Mouse (Mus musculus) testis, postnatal 10 days (tissue): Measurements from ENCODE around the gene Uts2.
"Not testable (repeated sequence)": the region's sequence is repeated elsewhere in the genome, so short reads cannot be mapped to it uniquely, and the experiment has no call there.

Experiments
- DNase-seq: peaks from one replicate; pipeline ENCODE4 v3.0.0; 2021; ENCODE audit warnings: low spot score

Gene Uts2

DNA sequence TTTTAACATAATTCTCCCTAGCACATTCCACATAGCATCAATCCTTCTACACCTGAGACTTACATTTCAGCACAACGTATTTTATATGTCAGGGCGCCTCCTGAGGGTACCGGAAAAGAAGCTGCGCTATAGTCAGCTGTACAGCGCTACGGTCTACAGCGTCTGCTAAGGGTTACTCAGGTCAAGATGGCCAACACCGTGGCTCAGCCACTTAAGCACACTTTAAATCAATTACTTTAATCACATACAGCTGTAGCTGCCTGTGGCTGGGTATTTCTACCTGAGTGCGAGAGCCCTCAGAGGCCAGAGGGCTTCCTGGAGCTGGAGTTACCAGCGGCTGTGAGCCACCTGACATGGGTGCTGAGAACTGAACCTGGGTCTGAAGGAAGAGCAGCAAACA is 19.0 kb downstream of the Uts2 start:
- no peak for DNase-seq

DNA sequence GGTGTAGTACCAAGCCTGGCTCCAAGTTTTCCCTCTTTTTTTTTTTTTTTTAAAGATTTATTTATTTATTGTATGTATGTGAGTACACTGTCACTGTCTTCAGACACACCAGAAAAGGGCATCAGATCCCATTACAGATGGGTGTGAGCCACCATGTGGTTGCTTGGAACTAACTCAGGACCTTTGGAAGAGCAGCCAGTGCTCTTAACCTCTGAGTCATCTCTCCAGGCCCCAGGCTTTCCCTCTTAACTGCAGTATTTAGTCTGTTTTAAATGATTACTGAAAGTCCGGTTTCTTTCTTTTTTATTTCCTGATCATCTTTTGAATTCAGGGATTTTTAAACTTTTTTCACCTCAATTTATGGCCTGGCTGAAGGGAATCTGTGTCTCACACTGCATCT is 20.5 kb downstream of the Uts2 start:
- DNase-seq = not testable (repeated sequence)

DNA sequence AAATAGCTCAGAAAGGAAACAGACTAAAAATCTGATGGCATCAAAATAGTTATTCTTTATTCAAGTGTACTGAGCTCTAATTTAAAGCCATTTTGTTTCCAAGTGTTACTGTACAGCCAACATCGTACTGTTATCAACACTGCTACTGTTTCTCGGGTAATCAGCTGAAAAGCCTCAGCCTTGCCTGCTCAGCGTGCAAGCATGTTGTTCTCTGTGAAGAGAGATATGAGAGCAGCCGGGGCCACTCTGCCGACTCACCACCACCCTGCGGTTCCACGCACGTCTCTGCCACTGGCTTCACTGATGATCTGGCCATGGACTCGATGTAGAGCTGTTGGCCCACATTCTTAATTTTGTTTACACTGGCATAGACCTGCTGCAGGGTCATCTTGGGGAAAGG is 27.3 kb downstream of the Uts2 start:
- DNase-seq = no peak

DNA sequence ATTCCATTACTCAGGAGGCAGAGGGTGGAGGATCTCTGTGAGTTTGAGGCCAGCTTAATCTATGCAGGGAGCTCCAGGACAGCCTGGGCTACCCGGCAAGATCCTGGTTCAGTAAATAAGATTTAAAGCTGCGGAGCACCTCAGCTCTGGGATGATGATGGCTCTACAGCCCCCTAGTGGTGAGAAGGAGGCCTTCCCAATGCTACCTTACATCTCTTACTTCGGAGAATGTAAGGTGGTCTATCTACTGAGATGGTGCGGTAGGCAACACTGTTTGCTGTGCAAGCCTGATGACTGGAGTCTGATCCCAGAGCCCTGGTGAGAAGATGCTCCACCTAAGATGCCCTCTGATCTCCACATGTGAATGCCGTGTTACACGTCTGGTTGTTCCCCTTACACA is 30.1 kb downstream of the Uts2 start:
- no peak for DNase-seq

DNA sequence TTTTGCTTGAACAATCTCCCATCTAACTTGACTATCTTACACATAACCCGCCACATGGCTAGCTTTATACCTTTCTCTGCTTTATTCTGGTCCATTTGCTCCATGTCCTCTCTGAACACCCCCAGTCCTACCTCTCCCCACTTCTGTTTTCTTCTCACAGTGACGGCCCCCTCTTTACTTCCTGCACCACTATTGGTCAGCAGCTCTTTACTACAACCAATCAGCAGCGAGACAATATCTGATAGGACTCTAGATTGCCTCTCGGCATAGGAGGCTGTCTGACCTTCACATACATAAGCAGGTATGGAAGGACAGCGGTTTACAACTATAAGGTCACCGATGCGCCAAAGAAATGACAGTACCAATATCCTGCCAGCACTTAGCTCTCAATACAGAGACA is 39.6 kb downstream of the Uts2 start:
- no peak for DNase-seq

DNA sequence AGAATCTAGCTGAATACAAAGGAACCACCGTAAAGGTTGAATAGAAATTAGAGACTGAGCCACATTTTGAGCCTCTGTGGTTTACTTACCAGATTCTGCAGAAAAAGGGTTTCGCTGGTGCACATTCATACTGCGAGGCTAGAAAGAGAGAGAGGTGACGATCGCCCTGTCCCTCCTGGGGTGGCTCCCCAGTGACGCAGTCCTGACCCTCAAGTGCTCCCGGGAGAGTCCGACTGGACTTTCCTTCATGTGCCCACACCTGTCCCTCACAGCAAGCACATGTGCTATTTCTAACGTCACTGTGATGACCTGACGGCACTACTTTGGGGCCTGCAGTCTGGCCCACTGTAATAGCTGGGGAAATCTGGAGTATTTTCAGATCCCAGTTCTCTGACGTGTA is 40.9 kb downstream of the Uts2 start:
- no peak for DNase-seq

DNA sequence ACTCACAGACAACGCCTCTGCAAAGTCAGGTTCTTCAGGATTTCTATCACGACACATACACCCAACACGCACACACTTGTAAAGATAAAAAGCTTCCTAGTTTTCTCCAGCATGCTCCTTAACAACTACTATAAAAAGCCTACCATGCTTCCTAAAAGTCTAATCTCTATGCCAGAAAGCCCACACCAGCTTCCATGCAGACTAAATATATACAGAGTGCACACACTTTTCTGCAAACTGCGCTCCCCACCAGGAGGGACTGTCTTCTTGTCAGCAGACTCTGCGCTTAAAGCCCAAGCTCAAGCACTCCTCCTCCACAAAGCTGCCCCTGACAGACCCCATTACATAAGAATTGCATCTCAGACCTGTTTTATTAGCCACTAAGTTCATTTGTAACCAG is 44.6 kb downstream of the Uts2 start:
- DNase-seq = no peak

DNA sequence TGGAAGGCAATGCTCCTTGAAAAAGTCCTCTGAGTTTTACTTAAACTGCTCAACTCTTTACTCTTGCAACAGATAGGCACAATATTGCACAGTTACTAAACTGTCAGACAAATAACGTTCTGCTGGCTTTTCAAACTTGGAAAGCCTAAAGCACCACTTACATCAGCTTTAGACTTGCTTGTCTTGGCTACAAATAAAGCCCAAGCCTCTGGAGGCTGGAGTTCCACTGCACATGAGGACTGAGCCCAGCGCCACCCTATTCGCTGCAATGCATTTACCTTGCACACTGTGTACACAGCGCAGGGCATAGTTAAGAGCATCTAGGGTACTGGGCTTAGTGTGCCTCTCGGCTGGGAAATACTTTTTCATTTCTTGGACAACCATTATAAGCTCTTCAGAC is 46.4 kb downstream of the Uts2 start:
- DNase-seq = no peak

DNA sequence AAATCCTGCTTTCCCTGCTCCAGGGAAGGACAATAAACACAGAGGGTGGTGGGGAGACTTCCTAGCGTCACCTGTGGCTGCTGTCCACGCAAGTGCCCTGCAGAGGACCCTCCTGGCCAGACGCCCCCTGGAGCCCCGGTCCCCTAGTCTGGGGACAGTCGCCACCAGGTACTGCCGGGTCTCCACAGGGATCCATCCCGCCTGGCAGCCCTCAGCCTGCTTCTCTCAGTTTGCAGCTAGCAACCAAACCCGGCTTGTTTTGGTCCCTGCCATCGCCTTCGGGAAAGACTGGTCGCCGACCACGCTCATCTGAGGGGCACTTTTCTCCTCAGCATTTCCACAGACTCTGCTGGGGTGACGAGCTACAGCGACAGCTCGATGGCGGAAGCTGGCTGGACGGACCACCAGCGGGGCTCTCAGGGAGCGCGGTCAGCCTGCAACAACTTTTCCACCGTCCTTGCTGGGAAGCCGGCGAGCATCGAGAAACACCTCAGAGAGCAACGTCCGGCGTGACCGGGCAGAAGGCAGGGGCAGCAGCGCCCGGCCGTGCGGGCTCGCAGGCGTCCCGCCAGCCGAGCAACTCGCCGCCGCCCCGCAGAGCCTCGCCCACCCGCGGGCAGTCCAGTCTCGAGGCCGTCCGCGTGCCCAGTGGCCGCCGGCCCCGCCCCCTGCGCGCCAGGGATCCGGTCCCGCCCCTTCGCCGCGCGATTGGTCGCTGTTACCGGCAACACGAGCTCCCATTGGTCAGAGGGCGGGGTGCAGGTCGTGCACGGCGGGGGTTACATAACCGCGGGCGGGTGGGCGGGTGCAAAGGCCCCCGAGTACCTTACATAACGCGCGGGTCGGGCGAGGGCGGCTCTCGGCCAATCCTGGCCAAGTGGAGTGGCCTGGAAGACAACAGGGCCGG is 47.4 kb downstream of the Uts2 start, which contains the start of gene Per3:
Gene Per3 (minus strand): TSS at position 629 of the 907 bp plus-strand sequence.
- DNase-seq = peak; percentile 99

DNA sequence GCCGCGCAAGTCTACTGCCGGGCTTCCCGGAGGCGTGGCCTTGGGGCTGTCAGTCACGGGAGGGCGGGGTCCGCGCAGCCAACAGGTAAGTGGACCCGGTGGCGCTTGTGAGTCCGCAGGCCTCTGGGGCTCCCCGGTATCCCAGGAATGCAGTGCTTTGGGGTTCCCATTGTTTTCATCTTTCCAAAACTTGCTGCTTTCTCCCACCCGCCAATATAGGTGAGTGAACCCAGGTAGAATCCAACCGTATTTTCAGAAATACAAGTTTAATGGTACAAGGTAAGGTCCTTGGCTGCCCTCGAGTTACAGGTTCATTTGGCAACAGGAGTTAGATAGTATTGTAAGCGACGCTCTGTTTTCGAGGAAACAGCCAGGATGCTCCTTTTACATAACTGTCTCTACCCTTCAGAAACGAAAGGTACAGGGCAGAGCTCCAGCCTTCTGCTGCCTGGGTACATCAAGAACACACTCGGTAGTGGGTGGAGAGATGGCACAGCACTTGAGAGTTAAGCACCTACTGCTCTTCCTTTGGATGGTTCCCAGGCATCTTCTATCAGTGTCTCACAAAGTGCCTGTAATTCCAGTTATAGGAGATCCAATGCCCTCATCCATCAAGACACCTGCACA is 48.2 kb downstream of the Uts2 start:
- DNase-seq = no peak

DNA sequence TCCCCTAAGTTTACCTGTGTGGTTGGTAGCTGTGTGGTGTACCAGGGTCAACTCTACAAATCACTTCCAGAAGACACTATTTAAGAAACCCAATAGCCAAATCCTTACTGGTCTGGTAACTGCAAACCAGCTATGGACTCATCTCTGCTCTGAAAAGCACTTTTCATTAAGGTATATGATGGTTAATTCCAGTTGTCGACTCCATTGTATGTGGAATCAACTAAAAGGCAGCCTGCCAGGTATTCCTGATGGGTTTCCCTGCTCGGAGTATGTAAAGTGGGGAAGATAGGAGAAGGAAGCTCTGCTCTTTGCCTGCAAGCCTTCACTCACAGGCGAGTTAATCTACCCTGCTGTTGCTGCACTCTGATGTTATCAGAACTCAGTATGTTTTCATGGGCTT is 49.6 kb downstream of the Uts2 start:
- DNase-seq = no peak

DNA sequence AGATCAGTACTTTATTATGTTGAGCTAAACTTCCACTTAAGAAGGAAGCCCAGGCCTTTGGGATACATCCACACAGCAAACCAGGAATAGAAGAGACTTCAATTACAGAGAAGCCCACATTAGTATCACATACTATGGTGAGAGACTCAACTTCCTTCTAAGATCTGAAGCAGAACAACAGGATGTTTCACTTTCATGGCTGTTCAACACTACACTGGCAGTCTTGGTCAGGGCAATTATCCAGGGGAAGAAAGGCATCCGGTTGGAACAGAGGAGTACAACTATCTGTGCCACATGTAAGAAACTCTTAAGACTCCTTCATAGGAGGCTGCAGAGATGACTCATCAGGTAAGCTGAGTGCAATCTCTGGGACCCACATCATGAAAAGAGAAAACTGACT is 54.3 kb downstream of the Uts2 start:
- DNase-seq = no peak
